Mouse (Mus musculus) hindlimb bud, embryonic 11.5 days (tissue): ENCODE data around the gene Parp3.

Experiments
- DNase-seq: peaks from one replicate; pipeline ENCODE4 v3.0.0-alpha.2; 2012; ENCODE audit warnings: low read depth, low spot score; ENCODE audit errors: extremely low spot score

Parp3 gene

GRCm38 (mm10) chr9:106475663-106476001 lies 1.1 kb downstream of the Parp3 start, which contains the start of gene Rrp9:
Gene Rrp9, plus strand, starts transcription at chr9:106475963.
- no peak for DNase-seq

GRCm38 (mm10) chr9:106475046-106475445 lies 1.7 kb downstream of the Parp3 start:
- DNase-seq: no peak

GRCm38 (mm10) chr9:106474456-106474855 lies 2.3 kb downstream of the Parp3 start:
- DNase-seq: no peak

GRCm38 (mm10) chr9:106473753-106474105 lies 3.0 kb downstream of the Parp3 start:
- no peak for DNase-seq

GRCm38 (mm10) chr9:106473081-106473752 lies 3.5 kb downstream of the Parp3 start:
- no peak for DNase-seq

- no peak for DNase-seq
These were observed 4.4 kb downstream of the Parp3 start for GRCm38 (mm10) chr9:106472321-106472720.

- DNase-seq: no peak
These were observed 4.9 kb downstream of the Parp3 start for GRCm38 (mm10) chr9:106471892-106472291.

GRCm38 (mm10) chr9:106470991-106471750 lies 5.6 kb downstream of the Parp3 start:
- DNase-seq: no peak

- DNase-seq: no peak
These were observed 7.0 kb downstream of the Parp3 start for GRCm38 (mm10) chr9:106469776-106470175.

GRCm38 (mm10) chr9:106469317-106469716 lies 7.4 kb downstream of the Parp3 start:
- no peak for DNase-seq

GRCm38 (mm10) chr9:106467746-106468145 lies 9.0 kb downstream of the Parp3 start:
- no peak for DNase-seq

- DNase-seq: no peak
These were observed 10.0 kb downstream of the Parp3 start for GRCm38 (mm10) chr9:106466721-106467120.

GRCm38 (mm10) chr9:106465571-106466200 lies 11.1 kb downstream of the Parp3 start, which contains the start of gene Gpr62:
Gene Gpr62, minus strand, starts transcription at chr9:106465938.
- DNase-seq: no peak

GRCm38 (mm10) chr9:106464751-106465541 lies 11.8 kb downstream of the Parp3 start:
- DNase-seq: no peak

- DNase-seq: no peak
These were observed 13.4 kb downstream of the Parp3 start for GRCm38 (mm10) chr9:106463122-106464063.

- DNase-seq: no peak
These were observed 14.3 kb downstream of the Parp3 start for GRCm38 (mm10) chr9:106462430-106462800.

- no peak for DNase-seq
These were observed 14.9 kb downstream of the Parp3 start for GRCm38 (mm10) chr9:106461641-106462429.

- no peak for DNase-seq
These were observed 15.7 kb downstream of the Parp3 start for GRCm38 (mm10) chr9:106461026-106461415.

- no peak for DNase-seq
These were observed 16.2 kb downstream of the Parp3 start for GRCm38 (mm10) chr9:106460401-106461025.
